Comparison of ENCODE assay signal across 19 mouse cellular contexts in genomic region chr4:87818276-87818675, GRCm38 (mm10).
DNase-seq lines count a peak whose midpoint lies in the region; ATAC-seq lines count a peak whose summit lies in the region.
"Had no signal": no experiment of that assay in that cellular context is flagged by ENCODE, and none has a peak within 500 bp of the region (broad histone marks: within the 10 kb centered on the region; RNA-seq: fewer than 3 reads in every experiment).

No protein-coding gene starts in this region.

- 95% methylated on average over 1 of the region's 1 CpGs for WGBS in forebrain, embryonic 13.5 days
- 93% methylated on average over 1 of the region's 1 CpGs for WGBS in forebrain, embryonic 14.5 days
- WGBS in hindbrain, embryonic 15.5 days: 84% methylated on average over 1 of the region's 1 CpGs
- WGBS in hindbrain, embryonic 16.5 days: 89% methylated on average over 1 of the region's 1 CpGs
- 92% methylated on average over 1 of the region's 1 CpGs for WGBS in limb, embryonic 10.5 days

- no peaks in the 10 kb centered on the region for H3K9me3 ChIP-seq in forebrain, embryonic 13.5 days (replicated peaks)
- no peaks in the 10 kb centered on the region for H3K9me3 ChIP-seq in forebrain, embryonic 14.5 days (replicated peaks; ENCODE audit: control insufficient read depth, low read length)
- H3K9me3 ChIP-seq in hindbrain, embryonic 15.5 days: no peaks in the 10 kb centered on the region
- H3K9me3 ChIP-seq in hindbrain, embryonic 16.5 days (ENCODE audit: control insufficient read depth, low read length): no peaks in the 10 kb centered on the region
- no peaks in the 10 kb centered on the region for H3K9me3 ChIP-seq in limb, embryonic 10.5 days (replicated peaks)
- H3K9me3 ChIP-seq: embryonic facial prominence, embryonic 13.5 days; heart, embryonic 12.5 days; hindbrain, embryonic 10.5 days had no signal

- peak; percentile 35 for DNase-seq in cerebellum, adult 8-10 months
- DNase-seq in cerebellum, postnatal 25 days: no peak
- no peak for DNase-seq in forebrain, embryonic 14.5 days (ENCODE audit: low spot score)
- DNase-seq in limb, embryonic 10.5 days (ENCODE audit: low spot score): peak; percentile 17
- DNase-seq: adrenal gland, postnatal 14 days; gastrocnemius, adult 2 months; gastrocnemius, postnatal 25 days; kidney, adult 8-10 months had no signal

- no peak overlapping the region for H3K4me3 ChIP-seq in forebrain, embryonic 13.5 days
- no peak overlapping the region for H3K4me3 ChIP-seq in forebrain, embryonic 14.5 days (ENCODE audit: low read depth, low read length)
- no peak overlapping the region for H3K4me3 ChIP-seq in hindbrain, embryonic 15.5 days
- no peak overlapping the region for H3K4me3 ChIP-seq in hindbrain, embryonic 16.5 days (ENCODE audit: low read length)
- no peak overlapping the region for H3K4me3 ChIP-seq in limb, embryonic 10.5 days
- H3K4me3 ChIP-seq: embryonic facial prominence, embryonic 13.5 days; gastrocnemius, adult 2 months; heart, embryonic 12.5 days; hindbrain, embryonic 10.5 days had no signal

- H3K36me3 ChIP-seq in forebrain, embryonic 13.5 days (ENCODE audit: poor library complexity, severe bottlenecking): peaks cover 7% of the 10 kb centered on the region; the same call in 1 of the 2 replicates
- peaks cover 6% of the 10 kb centered on the region for H3K36me3 ChIP-seq in forebrain, embryonic 14.5 days (ENCODE audit: control insufficient read depth, insufficient read depth, low read length)
- H3K36me3 ChIP-seq in hindbrain, embryonic 15.5 days: no peaks in the 10 kb centered on the region
- no peaks in the 10 kb centered on the region for H3K36me3 ChIP-seq in hindbrain, embryonic 16.5 days (ENCODE audit: control insufficient read depth, insufficient read depth, low read length)
- peaks cover 7% of the 10 kb centered on the region for H3K36me3 ChIP-seq in limb, embryonic 10.5 days

- no peaks in the 10 kb centered on the region for H3K27me3 ChIP-seq in forebrain, embryonic 13.5 days
- no peaks in the 10 kb centered on the region for H3K27me3 ChIP-seq in forebrain, embryonic 14.5 days (replicated peaks; ENCODE audit: control insufficient read depth, insufficient read depth, low read length)
- H3K27me3 ChIP-seq in hindbrain, embryonic 15.5 days: no peaks in the 10 kb centered on the region
- no peaks in the 10 kb centered on the region for H3K27me3 ChIP-seq in hindbrain, embryonic 16.5 days (replicated peaks; ENCODE audit: control insufficient read depth, insufficient read depth, low read length)
- no peaks in the 10 kb centered on the region for H3K27me3 ChIP-seq in limb, embryonic 10.5 days (ENCODE audit: low read depth, poor library complexity, severe bottlenecking)
- H3K27me3 ChIP-seq: CH12.LX; embryonic facial prominence, embryonic 13.5 days; heart, embryonic 12.5 days; Patski had no signal

- H3K27ac ChIP-seq in forebrain, embryonic 13.5 days: peak overlapping the region; percentile 14
- H3K27ac ChIP-seq in forebrain, embryonic 14.5 days (ENCODE audit: low read depth, low read length): no peak overlapping the region
- H3K27ac ChIP-seq in hindbrain, embryonic 15.5 days (replicated peaks): 0 out of 2 replicates have a peak overlapping the region, but pooled peaks have one; percentile 26
- H3K27ac ChIP-seq in hindbrain, embryonic 16.5 days (ENCODE audit: low read depth, low read length): no peak overlapping the region
- no peak overlapping the region for H3K27ac ChIP-seq in limb, embryonic 10.5 days
- H3K27ac ChIP-seq: embryonic facial prominence, embryonic 13.5 days; gastrocnemius, adult 2 months; hindbrain, embryonic 10.5 days had no signal

- no peak overlapping the region for H3K4me2 ChIP-seq in forebrain, embryonic 13.5 days
- H3K4me2 ChIP-seq in forebrain, embryonic 14.5 days (ENCODE audit: low read length): no peak overlapping the region
- no peak overlapping the region for H3K4me2 ChIP-seq in hindbrain, embryonic 15.5 days
- no peak overlapping the region for H3K4me2 ChIP-seq in hindbrain, embryonic 16.5 days (ENCODE audit: low read length)
- H3K4me2 ChIP-seq: embryonic facial prominence, embryonic 13.5 days; heart, embryonic 12.5 days had no signal

- no peak overlapping the region for H3K9ac ChIP-seq in forebrain, embryonic 13.5 days
- H3K9ac ChIP-seq in forebrain, embryonic 14.5 days (ENCODE audit: low read length): no peak overlapping the region
- H3K9ac ChIP-seq in hindbrain, embryonic 15.5 days: no peak overlapping the region
- H3K9ac ChIP-seq in hindbrain, embryonic 16.5 days (ENCODE audit: low read depth, low read length): no peak overlapping the region
- H3K9ac ChIP-seq: embryonic facial prominence, embryonic 13.5 days; heart, embryonic 12.5 days had no signal

- no peak for ATAC-seq in forebrain, embryonic 13.5 days
- ATAC-seq in forebrain, embryonic 14.5 days: no peak
- ATAC-seq in hindbrain, embryonic 15.5 days (ENCODE audit: low FRiP score, low read depth): no peak
- ATAC-seq in hindbrain, embryonic 16.5 days: no peak
- ATAC-seq: activated CD4-positive, CD25-positive, alpha-beta regulatory T cell, adult 4 months; inflammation-experienced regulatory T-cells, adult 6 months; intestine, postnatal 0 days; Patski had no signal

- H3K4me1 ChIP-seq in forebrain, embryonic 13.5 days: peaks cover 23% of the 10 kb centered on the region
- peaks cover 7% of the 10 kb centered on the region for H3K4me1 ChIP-seq in forebrain, embryonic 14.5 days (ENCODE audit: control insufficient read depth, insufficient read depth, low read length)
- peaks cover 10% of the 10 kb centered on the region; the same call in 1 of the 2 replicates for H3K4me1 ChIP-seq in hindbrain, embryonic 15.5 days (replicated peaks)
- peaks cover 8% of the 10 kb centered on the region; the same call in 1 of the 2 replicates for H3K4me1 ChIP-seq in hindbrain, embryonic 16.5 days (ENCODE audit: control insufficient read depth, insufficient read depth, low read depth, low read length)
- H3K4me1 ChIP-seq in limb, embryonic 10.5 days: no peaks in the 10 kb centered on the region; the same call in 1 of the 2 replicates
- H3K4me1 ChIP-seq: hindbrain, embryonic 10.5 days had no signal

Comparison
In these comparisons a context has a peak if more than half of its experiments do, and no peak if none do; other contexts are left out.
1. DNase-seq: peak in cerebellum, adult 8-10 months (single experiment) and limb, embryonic 10.5 days (single experiment); none in cerebellum, postnatal 25 days (0 of 2) and forebrain, embryonic 14.5 days (single experiment).
2. H3K27ac ChIP-seq: peak in forebrain, embryonic 13.5 days (single experiment) and hindbrain, embryonic 15.5 days (single experiment); none in forebrain, embryonic 14.5 days (single experiment), hindbrain, embryonic 16.5 days (single experiment) and limb, embryonic 10.5 days (single experiment).